Mouse (Mus musculus) olfactory bulb, adult 2 months (tissue): ENCODE data around the gene Hacd1. TPM values are rescaled to one million over a fixed set of nuclear protein-coding genes. Genes with fewer than 3 reads are reported as not detected.

Experiments used
- H3K27ac ChIP-seq: fragments of 200-500 bp; 2 replicates; pipeline ENCODE4 v1.5.1; 2012; ENCODE audit warnings: low read depth, low read length; ENCODE audit not compliant: insufficient read depth
- H3K4me1 ChIP-seq: fragments of 200-500 bp; 2 replicates; pipeline ENCODE4 v1.6.1; 2012; ENCODE audit warnings: low read length; ENCODE audit not compliant: control insufficient read depth, insufficient read depth
- H3K4me3 ChIP-seq: fragments of 200-500 bp; 2 replicates; pipeline ENCODE4 v1.5.1; 2012; ENCODE audit warnings: mild to moderate bottlenecking, low read depth, low read length, moderate library complexity; ENCODE audit not compliant: insufficient read depth
- CTCF ChIP-seq: fragments of 200-500 bp; IDR thresholded peaks from 2 replicates; pipeline ENCODE4 v1.5.1; 2012; ENCODE audit warnings: low read depth, mild to moderate bottlenecking, low read length, moderate library complexity; ENCODE audit not compliant: insufficient read depth
- POLR2A ChIP-seq: fragments of 200-500 bp; IDR thresholded peaks from 2 replicates; pipeline ENCODE4 v1.6.1; 2012; ENCODE audit warnings: mild to moderate bottlenecking, low read depth, low read length, moderate library complexity; ENCODE audit not compliant: insufficient read depth
- WGBS: fragments of 180-500 bp; shearing (Covaris S2); methylation state at CpG from one replicate; pipeline ENCODE4 v1.1.7; 2018; 5-methylcytosine and 5-hydroxymethylcytosine counted together
- polyA plus RNA-seq: library from polyadenylated mRNA; stranded (reverse); fragments of >200 nt; gene quantifications from 2 replicates; pipeline ENCODE4 v1.2.4, GENCODE M21; 2012; ENCODE audit warnings: low replicate concordance; ENCODE audit not compliant: missing spikeins, insufficient read depth, insufficient read length

Gene Hacd1
- polyA plus RNA-seq, 1 experiment = not detected

GRCm38 (mm10) chr2:14043011-14043410 lies 12.9 kb downstream of the Hacd1 start:
- Histone ChIP-seq H3K4me1 (no peaks in the 10 kb centered on the region), H3K4me3 (no peak overlapping the region), H3K27ac (no peak overlapping the region)
- WGBS = 83% methylated on average over 3 of the region's 3 CpGs
- no peak for TF ChIP-seq CTCF
- TF ChIP-seq POLR2A = no peak

GRCm38 (mm10) chr2:14041249-14041648 lies 14.7 kb downstream of the Hacd1 start:
- TF ChIP-seq CTCF = no peak
- no peak for TF ChIP-seq POLR2A
- H3K4me3 ChIP-seq = no peak overlapping the region
- H3K27ac ChIP-seq = no peak overlapping the region
- no peaks in the 10 kb centered on the region for H3K4me1 ChIP-seq
- 95% methylated on average over 2 of the region's 2 CpGs for WGBS

- TF ChIP-seq POLR2A (no peak), CTCF (no peak)
- 95% methylated on average over 1 of the region's 1 CpGs for WGBS
- no peak overlapping the region for H3K4me3 ChIP-seq
- H3K4me1 ChIP-seq = no peaks in the 10 kb centered on the region
- H3K27ac ChIP-seq = no peak overlapping the region
Observed at GRCm38 (mm10) chr2:14019228-14019627, 36.7 kb downstream of the Hacd1 start.

GRCm38 (mm10) chr2:14005121-14005520 lies 50.8 kb downstream of the Hacd1 start:
- no peaks in the 10 kb centered on the region for H3K4me1 ChIP-seq
- no peak overlapping the region for H3K4me3 ChIP-seq
- WGBS = 100% methylated on average over 1 of the region's 1 CpGs
- no peak overlapping the region for H3K27ac ChIP-seq
- no peak for TF ChIP-seq CTCF
- TF ChIP-seq POLR2A = no peak

DNA sequence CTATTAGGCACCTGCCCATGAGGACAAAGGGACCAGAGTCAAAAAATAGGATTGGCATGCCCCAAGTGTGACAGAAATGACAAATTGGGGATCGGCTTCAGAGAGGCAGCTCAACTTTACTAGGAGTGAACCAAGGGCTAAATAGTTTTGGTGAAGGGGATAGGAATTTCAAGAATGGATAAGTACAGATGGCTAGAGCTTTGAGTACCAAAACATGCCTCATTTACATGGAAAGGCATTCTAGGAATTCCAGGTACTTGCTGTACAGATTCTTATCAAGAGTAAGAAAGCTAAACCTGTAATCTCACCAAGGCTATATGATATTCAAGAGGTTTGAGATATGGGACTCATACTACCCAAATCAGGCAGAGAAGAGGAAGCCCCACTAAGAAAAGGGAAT lies 95.8 kb downstream of the Hacd1 start:
- Histone ChIP-seq H3K27ac (no peak overlapping the region), H3K4me3 (no peak overlapping the region), H3K4me1 (no peaks in the 10 kb centered on the region)
- TF ChIP-seq CTCF (no peak), POLR2A (no peak)
- WGBS = 95% methylated on average over 1 of the region's 1 CpGs

DNA sequence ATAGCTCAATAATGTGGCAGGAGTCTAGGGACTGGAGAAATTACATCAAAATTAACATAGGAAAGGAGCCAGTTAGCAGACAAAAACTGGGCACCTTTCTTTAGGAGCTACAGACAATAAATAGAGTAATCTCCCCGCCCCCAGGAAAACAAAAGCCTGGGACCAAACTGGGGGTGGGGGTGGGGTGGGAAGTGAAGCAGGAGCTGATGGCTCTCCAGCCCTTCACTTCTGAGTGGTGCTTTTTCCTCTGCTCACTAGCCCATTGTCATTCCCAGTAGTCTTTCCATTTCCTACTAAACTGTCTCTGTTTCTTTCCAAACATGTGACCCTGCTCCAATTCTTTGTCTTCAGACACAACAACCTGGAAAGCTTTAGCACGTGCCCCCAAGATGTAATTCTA lies 99.5 kb downstream of the Hacd1 start:
- 34% methylated on average over 2 of the region's 2 CpGs for WGBS
- H3K27ac ChIP-seq = no peak overlapping the region
- no peak for TF ChIP-seq CTCF
- no peak for TF ChIP-seq POLR2A
- H3K4me1 ChIP-seq = no peaks in the 10 kb centered on the region
- H3K4me3 ChIP-seq = no peak overlapping the region

- Histone ChIP-seq H3K4me3 (no peak overlapping the region), H3K27ac (no peak overlapping the region), H3K4me1 (no peaks in the 10 kb centered on the region)
- no peak for TF ChIP-seq POLR2A
- no peak for TF ChIP-seq CTCF
- 48% methylated on average over 2 of the region's 2 CpGs for WGBS
Observed at GRCm38 (mm10) chr2:13938118-13938517, 117.8 kb downstream of the Hacd1 start.

GRCm38 (mm10) chr2:13935343-13935742 lies 120.6 kb downstream of the Hacd1 start:
- TF ChIP-seq POLR2A = no peak
- no peak for TF ChIP-seq CTCF
- WGBS = 81% methylated on average over 3 of the region's 3 CpGs
- Histone ChIP-seq H3K27ac (no peak overlapping the region), H3K4me1 (no peaks in the 10 kb centered on the region), H3K4me3 (no peak overlapping the region)

DNA sequence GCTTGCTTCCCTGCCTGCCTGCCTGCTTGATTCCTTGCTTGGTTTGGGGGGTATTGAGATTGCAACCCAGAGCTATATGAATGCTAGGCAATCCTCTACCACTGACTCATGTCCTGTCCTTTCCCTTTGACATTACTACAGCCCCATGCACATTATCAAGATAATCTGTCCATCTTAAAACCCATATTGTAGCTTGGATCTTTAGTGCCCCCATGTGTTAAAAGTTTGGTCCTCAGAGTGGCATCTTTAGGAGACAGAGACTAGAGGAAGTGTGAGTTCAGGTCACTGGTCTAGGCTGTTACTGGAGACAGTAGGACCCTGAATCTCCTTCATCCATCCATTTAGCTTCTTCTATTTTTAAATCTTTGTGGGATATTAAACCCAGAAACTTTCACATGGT lies 123.7 kb downstream of the Hacd1 start:
- TF ChIP-seq POLR2A = no peak
- no peak for TF ChIP-seq CTCF
- no peaks in the 10 kb centered on the region for H3K4me1 ChIP-seq
- no peak overlapping the region for H3K27ac ChIP-seq
- no peak overlapping the region for H3K4me3 ChIP-seq

DNA sequence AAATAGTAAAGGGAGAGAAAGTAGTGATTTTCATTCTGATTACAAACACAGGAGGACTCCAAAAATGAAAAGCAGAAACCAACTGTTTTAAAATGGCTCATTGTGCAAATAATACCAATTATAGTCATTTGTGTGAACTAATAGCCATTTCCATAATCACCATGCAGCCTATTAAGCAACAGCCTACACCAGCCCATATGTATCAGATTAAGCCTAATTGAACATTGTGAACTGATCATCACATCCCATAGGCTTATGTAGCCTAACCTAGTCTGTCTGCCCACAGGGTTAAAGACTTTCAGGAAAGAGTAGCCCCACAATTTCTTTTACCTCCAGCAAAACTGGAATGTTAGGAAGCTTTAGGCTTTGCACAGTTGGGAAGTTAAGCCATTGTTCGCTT lies 125.2 kb downstream of the Hacd1 start:
- no peak overlapping the region for H3K27ac ChIP-seq
- 77% methylated on average over 1 of the region's 1 CpGs for WGBS
- TF ChIP-seq POLR2A (no peak), CTCF (no peak)
- H3K4me3 ChIP-seq = no peak overlapping the region
- no peaks in the 10 kb centered on the region for H3K4me1 ChIP-seq

DNA sequence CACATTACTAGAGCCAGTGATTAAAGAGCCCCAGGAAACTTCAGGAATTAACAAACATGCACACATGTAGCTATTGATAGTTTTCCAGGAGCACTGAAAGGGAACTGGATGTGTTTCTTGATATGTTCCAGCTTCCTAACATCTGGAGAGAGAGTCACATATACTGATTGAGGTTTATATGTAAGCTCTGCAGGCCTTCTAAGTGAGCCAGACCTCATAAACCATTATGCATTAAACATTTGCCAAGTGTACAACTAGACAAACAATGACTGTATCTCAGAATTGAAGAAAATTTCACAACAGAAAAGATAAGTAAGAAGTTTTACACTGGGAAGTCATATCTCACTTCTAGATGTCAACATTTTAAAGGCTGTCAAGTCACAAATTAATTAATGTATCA lies 167.4 kb downstream of the Hacd1 start:
- H3K4me1 ChIP-seq = no peaks in the 10 kb centered on the region

More for the DNA sequence above, 167.4 kb downstream of the Hacd1 start:
- TF ChIP-seq POLR2A = no peak
- TF ChIP-seq CTCF = no peak
- Histone ChIP-seq H3K4me3 (no peak overlapping the region), H3K27ac (no peak overlapping the region)
